Mouse (Mus musculus): ENCODE data around the gene Ankrd35. TPM values are rescaled to one million over a fixed set of nuclear protein-coding genes. Genes with fewer than 3 reads are reported as not detected.
"Not testable (repeated sequence)": the region's sequence is repeated elsewhere in the genome, so short reads cannot be mapped to it uniquely, and the experiment has no call there.

Gene Ankrd35
- polyA plus RNA-seq, 1 experiment from 2014 or later: 0.55 TPM

DNA sequence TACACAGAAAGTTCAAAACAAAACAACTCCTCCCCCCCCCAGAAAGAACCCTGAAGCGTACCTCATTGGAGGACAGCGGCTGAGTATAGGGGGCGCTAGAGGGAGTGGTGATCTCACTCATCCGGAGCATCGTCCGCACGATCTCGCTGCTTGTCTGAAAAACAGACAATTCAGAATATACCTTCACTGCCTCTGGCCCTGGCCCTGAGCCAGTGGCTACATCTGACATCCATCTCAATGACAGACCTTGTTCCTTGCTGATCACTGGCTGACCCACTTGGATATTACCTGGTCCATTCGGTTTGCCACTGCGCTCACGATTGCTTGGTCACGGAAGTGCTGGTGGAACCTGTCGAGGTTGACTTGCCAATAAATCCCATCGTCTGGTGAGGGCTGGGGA is 49.2 kb downstream of the Ankrd35 start:
- Histone ChIP-seq H3K27ac (no peak overlapping the region), H3K4me2 (replicated peaks) (no peak overlapping the region), H3K4me3 (no peak overlapping the region), H3K27me3 (replicated peaks) (no peaks in the 10 kb centered on the region), H3K9ac (no peak overlapping the region), H3K9me3 (no peaks in the 10 kb centered on the region), H3K36me3 (peaks cover 63% of the 10 kb centered on the region), H3K4me1 (no peaks in the 10 kb centered on the region)
- no peak for ATAC-seq (ENCODE audit: low FRiP score, low read depth)
- 37% methylated on average over 14 of the region's 14 CpGs for WGBS

DNA sequence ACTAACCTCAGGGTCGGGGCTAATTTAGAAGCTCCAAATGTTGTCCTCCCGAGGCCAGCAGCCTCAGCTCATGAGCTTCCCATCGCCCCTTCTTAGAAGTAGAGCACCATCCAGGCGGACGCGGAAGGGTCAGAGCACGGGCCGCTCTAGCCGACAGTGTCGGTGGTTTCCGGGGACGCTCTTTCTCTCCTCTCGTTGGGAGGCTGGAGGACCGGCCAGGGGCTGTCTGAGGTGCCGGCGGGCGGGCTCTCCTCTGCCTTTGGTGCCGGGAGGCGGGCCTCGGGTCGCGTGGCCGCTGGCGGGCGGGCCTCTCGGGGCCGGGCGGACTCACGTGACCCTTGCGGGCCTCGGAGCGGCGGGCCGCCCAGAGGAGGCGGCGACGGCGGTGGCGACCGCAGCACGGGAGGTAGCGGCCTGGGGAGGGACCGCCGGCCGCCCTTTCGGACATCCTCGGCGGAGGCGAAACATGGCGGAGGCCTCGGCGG is 57.5 kb downstream of the Ankrd35 start, which contains the start of the genes Polr3c and Rnf115:
TSS of gene Polr3c (minus strand) at position 286 of the 485 bp plus-strand sequence.
TSS of gene Rnf115 (plus strand) at position 322 of the 485 bp plus-strand sequence.
- Histone ChIP-seq H3K36me3 (peaks cover 13% of the 10 kb centered on the region), H3K27me3 (replicated peaks) (no peaks in the 10 kb centered on the region), H3K27ac (peak within 1 kb of the TSS; percentile 32; the same call in 1 of the 2 replicates), H3K4me2 (replicated peaks) (peak within 1 kb of the TSS; percentile 78), H3K4me3 (peak within 1 kb of the TSS; percentile 85), H3K9me3 (no peaks in the 10 kb centered on the region), H3K4me1 (peaks cover 26% of the 10 kb centered on the region), H3K9ac (peak within 1 kb of the TSS; percentile 87)
- peak; percentile 99 for ATAC-seq (ENCODE audit: low FRiP score, low read depth)
- WGBS: under 1% methylated on average over 52 of the region's 52 CpGs

DNA sequence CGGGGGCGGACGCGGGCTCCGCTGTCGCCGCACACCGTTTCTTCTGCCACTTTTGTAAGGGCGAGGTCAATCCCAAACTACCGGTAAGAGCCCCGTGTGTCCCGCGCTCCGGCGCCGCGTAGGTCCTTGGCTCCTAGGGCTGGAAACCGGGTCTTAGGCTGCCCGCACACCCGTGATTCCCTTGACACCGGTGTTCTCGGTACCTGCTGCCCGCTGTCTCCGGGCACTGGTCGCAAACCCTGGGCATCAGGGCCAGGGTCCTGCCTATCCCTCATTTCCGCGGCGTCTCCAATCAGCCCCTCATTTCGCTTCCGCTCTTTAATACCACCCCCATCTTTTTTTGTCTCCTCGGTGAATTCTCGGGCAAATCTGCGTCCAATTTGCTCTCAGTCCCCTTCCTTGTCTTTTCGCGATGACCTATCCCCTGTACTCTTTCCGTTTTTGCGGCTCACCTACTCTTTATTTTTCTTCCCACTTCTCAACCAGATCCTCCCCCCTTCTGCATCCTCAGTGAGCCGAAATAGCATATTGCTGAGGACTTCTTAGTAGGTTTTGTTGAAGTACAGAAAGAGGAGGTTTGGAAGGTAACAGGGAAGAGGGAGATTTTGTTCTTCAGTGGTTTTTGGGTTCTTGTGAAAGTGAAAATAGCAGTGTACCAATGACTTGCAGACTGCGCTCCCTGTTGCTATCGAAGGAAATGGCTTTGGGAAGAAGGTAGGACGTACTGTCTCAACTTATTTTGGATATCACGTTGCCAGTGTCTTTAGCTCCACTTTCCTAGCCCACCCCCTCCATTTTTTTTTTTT is 58.1 kb downstream of the Ankrd35 start:
- peak overlapping the region; percentile 78 for H3K4me2 ChIP-seq (replicated peaks)
- no peaks in the 10 kb centered on the region for H3K9me3 ChIP-seq
- WGBS: under 1% methylated on average over 42 of the region's 42 CpGs
- peaks cover 26% of the 10 kb centered on the region for H3K4me1 ChIP-seq
- no peaks in the 10 kb centered on the region for H3K27me3 ChIP-seq (replicated peaks)
- ATAC-seq (ENCODE audit: low FRiP score, low read depth): no peak; the same call in 1 of the 2 replicates
- peak overlapping the region; percentile 85 for H3K4me3 ChIP-seq
- H3K27ac ChIP-seq: peak overlapping the region; percentile 32; the same call in 1 of the 2 replicates
- H3K36me3 ChIP-seq: peaks cover 7% of the 10 kb centered on the region
- H3K9ac ChIP-seq: peak overlapping the region; percentile 87

DNA sequence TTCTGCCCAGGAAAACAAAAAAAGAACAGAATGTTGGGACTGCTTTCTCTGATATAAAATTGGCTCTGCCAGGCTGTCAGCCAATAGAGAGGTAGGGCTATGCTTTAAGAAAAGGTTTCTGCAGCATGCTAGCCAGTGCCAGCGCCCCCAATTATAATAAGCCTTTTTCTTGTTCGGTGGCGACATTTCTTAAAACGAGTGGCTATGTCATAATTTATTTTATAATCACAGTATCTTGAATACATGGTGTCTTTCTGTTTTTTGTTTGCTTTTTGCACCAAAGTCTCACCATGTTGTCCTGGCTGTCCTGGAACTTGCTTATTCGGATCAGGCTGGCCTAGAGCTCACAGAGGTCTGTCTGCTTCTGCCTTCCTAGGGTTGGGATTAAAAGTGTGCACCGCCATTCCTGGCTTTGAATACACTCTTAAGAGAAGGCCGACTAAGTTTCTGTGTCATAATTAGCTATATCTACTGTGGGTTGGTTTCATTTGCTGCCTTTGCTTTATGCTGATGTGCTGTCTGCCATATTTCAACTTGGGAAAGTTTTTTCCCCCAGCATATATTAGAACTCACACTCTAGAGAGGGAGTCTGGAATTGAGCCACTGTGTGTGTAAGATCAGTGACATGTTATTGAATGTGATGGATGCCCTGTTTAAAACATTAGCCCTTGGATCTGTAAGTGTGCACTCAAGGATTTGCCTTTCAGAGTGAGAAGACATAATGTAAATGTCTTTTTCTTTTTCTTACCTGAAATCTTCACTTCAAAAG is 58.9 kb downstream of the Ankrd35 start:
- Histone ChIP-seq H3K9me3 (no peaks in the 10 kb centered on the region), H3K36me3 (no peaks in the 10 kb centered on the region), H3K27ac (no peak overlapping the region), H3K4me1 (peaks cover 26% of the 10 kb centered on the region), H3K4me2 (replicated peaks) (peak overlapping the region; percentile 78), H3K4me3 (peak overlapping the region; percentile 85), H3K27me3 (replicated peaks) (no peaks in the 10 kb centered on the region), H3K9ac (0 out of 2 replicates have a peak overlapping the region, but pooled peaks have one; percentile 3)
- no peak for ATAC-seq (ENCODE audit: low FRiP score, low read depth)
- 58% methylated on average over 7 of the region's 7 CpGs for WGBS

DNA sequence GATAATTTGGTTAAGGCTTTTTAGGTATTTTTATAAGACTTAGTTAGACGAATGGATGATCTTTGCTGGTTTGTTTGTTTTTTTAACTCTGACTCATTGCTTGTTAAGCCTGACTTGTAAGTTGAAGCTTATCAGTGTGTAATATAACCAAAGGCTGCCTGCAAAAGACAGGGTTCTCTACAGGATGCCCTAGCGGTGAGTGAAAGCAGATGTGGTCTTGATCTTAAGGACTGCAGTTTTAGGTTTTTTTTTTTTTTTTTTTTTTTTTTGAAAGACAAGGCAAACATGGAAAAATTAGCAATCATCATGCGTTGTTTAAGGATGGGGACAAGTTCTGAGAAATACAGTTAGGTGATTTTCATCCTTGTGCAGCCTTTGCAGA is 59.5 kb downstream of the Ankrd35 start:
- Histone ChIP-seq H3K4me2 (replicated peaks) (peak overlapping the region; percentile 78; the same call in 1 of the 2 replicates), H3K9me3 (no peaks in the 10 kb centered on the region)
- 76% methylated on average over 3 of the region's 3 CpGs for WGBS

DNA sequence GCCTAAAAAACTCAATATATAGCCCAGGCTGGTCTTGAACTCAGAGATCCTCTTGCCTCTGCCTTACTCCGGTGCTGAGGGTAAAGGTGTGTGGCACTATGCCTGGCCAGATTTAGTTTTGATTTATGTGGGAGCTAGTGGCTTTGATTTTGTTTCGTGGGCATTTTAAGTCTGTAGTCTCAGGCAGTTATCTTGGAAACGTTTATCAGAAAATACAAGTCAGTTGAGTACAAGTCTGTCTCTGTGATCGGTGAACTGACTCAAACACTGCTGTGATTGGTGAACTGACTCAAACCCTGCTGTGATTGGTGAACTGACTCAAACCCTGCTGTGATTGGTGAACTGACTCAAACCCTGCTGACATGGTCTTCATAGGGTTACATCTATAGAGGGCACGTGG is 60.9 kb downstream of the Ankrd35 start:
- H3K9ac ChIP-seq: no peak overlapping the region
- no peaks in the 10 kb centered on the region for H3K9me3 ChIP-seq
- no peak for ATAC-seq (ENCODE audit: low FRiP score, low read depth)
- WGBS: 75% methylated on average over 5 of the region's 5 CpGs
- H3K27ac ChIP-seq: no peak overlapping the region
- no peak overlapping the region for H3K4me3 ChIP-seq
- peaks cover 26% of the 10 kb centered on the region for H3K4me1 ChIP-seq
- H3K27me3 ChIP-seq (replicated peaks): no peaks in the 10 kb centered on the region
- H3K4me2 ChIP-seq (replicated peaks): no peak overlapping the region
- no peaks in the 10 kb centered on the region for H3K36me3 ChIP-seq

More for the DNA sequence above, 59.5 kb downstream of the Ankrd35 start:
- Histone ChIP-seq H3K9ac (no peak overlapping the region), H3K27ac (no peak overlapping the region), H3K36me3 (no peaks in the 10 kb centered on the region), H3K4me1 (peaks cover 26% of the 10 kb centered on the region), H3K4me3 (no peak overlapping the region), H3K27me3 (replicated peaks) (no peaks in the 10 kb centered on the region)
- no peak for ATAC-seq (ENCODE audit: low FRiP score, low read depth)

DNA sequence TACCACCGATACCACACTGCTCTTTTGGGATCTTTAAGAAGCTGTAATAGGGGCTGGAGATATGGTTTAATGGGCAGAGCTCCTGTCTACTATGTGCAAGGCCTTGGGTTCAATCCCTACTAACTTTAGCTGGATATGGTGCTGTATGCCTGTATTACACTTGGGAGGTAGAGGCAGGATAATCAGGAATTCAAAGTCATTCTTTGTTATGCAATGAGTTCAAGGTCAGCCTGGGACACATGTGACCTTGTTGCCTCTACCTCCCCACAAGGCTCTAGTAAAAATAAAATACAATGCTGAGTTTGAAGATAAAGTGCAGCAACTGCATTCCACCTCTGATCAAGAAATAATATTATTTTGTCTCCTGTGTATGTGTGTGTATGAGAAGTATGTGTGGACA is 64.1 kb downstream of the Ankrd35 start:
- no peaks in the 10 kb centered on the region for H3K27me3 ChIP-seq (replicated peaks)
- H3K9ac ChIP-seq: no peak overlapping the region
- H3K4me2 ChIP-seq (replicated peaks): no peak overlapping the region
- no peak overlapping the region for H3K4me3 ChIP-seq
- H3K36me3 ChIP-seq: no peaks in the 10 kb centered on the region
- ATAC-seq (ENCODE audit: low FRiP score, low read depth): no peak
- H3K9me3 ChIP-seq: no peaks in the 10 kb centered on the region
- no peak overlapping the region for H3K27ac ChIP-seq
- 94% methylated on average over 1 of the region's 1 CpGs for WGBS
- peaks cover 12% of the 10 kb centered on the region for H3K4me1 ChIP-seq

DNA sequence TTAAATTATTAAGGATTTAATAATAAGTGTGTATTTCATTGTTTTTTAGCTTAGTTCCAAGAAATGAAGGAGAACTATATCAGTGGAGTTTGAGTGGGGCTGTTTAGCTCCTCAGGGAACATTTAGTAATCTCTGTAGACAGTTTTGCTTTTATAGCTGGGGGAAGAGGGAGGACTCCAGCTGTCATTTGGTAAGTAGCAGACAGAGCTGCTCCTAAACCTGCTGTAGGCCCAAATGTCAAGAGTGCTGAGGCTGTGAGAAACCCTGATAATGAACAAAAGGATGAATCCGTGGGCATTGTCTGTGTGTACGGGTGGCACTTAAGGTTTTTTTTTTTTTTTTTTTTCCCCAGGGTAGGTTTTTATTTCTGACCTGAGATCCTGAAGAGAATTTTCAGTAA is 65.3 kb downstream of the Ankrd35 start:
- H3K9ac ChIP-seq: no peak overlapping the region
- no peak overlapping the region for H3K4me3 ChIP-seq
- no peaks in the 10 kb centered on the region for H3K27me3 ChIP-seq (replicated peaks)
- H3K9me3 ChIP-seq: no peaks in the 10 kb centered on the region
- ATAC-seq (ENCODE audit: low FRiP score, low read depth): no peak
- 71% methylated on average over 2 of the region's 2 CpGs for WGBS
- H3K36me3 ChIP-seq: no peaks in the 10 kb centered on the region
- 0 out of 2 replicates have a peak, but pooled peaks cover 6% of the 10 kb centered on the region for H3K4me1 ChIP-seq
- H3K27ac ChIP-seq: no peak overlapping the region
- H3K4me2 ChIP-seq (replicated peaks): no peak overlapping the region

DNA sequence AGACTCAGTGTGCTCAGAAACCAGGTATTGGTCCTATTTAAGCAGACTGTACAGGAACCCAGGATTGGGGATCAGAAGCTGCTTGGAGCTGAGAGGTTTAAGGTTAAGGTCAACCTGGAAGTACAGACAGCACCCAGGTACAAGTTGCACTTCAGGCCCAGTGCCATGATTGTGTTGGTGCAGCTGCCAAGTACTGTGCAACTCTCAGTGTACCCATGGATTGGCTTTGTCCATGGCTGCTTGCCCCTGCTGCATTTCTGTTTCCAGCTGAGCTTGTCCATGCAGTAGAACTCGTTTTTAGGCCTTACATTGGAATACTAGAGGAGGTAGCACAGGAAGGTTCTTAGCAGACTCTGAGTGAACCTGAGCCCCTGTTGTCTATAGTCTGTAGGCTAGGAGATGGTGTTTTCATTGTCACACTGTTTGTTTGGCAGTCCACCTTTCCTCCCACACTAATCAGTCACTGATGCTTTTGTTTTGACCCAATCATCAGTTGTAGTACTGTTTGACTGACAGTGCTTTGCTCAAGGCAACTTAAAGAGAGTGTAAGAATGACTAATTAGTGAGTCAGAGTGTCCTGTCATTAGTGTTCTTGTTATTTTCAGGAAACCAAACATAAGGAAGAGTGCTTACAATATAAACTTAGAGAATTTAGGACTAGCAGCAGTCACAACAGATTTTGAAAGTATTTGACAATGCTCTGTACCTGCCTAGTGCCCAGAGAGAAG is 67.2 kb downstream of the Ankrd35 start:
- H3K9ac ChIP-seq: no peak overlapping the region
- ATAC-seq (ENCODE audit: low FRiP score, low read depth): no peak
- no peak overlapping the region for H3K4me2 ChIP-seq (replicated peaks)
- no peaks in the 10 kb centered on the region for H3K36me3 ChIP-seq
- no peaks in the 10 kb centered on the region for H3K9me3 ChIP-seq
- H3K4me1 ChIP-seq: no peaks in the 10 kb centered on the region
- WGBS: 63% methylated on average over 1 of the region's 1 CpGs
- H3K27ac ChIP-seq: no peak overlapping the region
- H3K27me3 ChIP-seq (replicated peaks): no peaks in the 10 kb centered on the region
- no peak overlapping the region for H3K4me3 ChIP-seq

DNA sequence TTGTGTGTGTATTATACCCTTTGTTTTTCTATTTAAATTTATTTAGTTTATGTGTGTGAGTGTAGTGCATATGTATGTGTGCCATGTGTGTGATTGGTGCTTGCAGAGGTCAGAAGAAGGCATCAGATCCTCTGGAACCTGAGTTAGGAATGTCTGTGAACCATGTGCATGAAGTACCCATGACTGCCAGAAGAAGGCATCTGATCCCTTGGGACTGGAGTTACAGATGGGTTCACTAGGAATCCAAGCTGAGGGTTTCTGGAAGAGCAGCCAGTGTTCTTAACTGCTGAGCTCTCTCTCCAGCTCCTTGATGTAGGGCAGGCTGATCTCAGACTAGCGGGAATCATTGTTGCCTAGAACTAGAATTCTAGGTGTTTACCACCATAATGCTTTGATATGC is 68.1 kb downstream of the Ankrd35 start:
- no peaks in the 10 kb centered on the region for H3K36me3 ChIP-seq
- no peak overlapping the region for H3K4me2 ChIP-seq (replicated peaks)
- WGBS: 90% methylated on average over 1 of the region's 1 CpGs
- no peak overlapping the region for H3K9ac ChIP-seq
- ATAC-seq (ENCODE audit: low FRiP score, low read depth): no peak
- H3K4me3 ChIP-seq: no peak overlapping the region
- no peak overlapping the region for H3K27ac ChIP-seq
- H3K27me3 ChIP-seq (replicated peaks): no peaks in the 10 kb centered on the region
- H3K9me3 ChIP-seq: no peaks in the 10 kb centered on the region
- H3K4me1 ChIP-seq: no peaks in the 10 kb centered on the region

DNA sequence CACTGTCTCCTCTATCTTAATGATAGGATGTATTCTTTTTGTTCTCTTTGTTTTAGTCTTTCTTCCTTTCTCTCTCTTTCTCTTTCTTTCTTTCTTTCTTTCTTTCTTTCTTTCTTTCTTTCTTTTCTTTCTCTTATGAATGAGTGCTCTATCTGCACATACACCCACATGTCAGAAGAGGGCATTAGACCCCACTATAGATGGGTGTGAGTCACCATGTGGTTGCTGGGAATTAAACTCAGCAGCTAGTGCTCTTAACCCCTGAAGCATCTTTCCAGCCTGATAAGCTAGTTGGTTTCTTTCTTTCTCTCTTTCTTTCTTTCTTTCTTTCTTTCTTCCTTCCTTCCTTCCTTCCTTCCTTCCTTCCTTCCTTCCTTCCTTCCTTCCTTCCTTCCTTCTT is 70.3 kb downstream of the Ankrd35 start:
- not testable (repeated sequence) for H3K9ac ChIP-seq; H3K4me1 ChIP-seq; H3K4me3 ChIP-seq; ATAC-seq (ENCODE audit: low FRiP score, low read depth); H3K27me3 ChIP-seq (replicated peaks); H3K4me2 ChIP-seq (replicated peaks); H3K36me3 ChIP-seq; H3K9me3 ChIP-seq; H3K27ac ChIP-seq

Measured in neural tube, embryonic 12.5 days (tissue).